Mouse (Mus musculus) liver, adult 2 months (tissue): ENCODE measurements around the gene Hcfc2.

Source experiments
- CTCF ChIP-seq: fragments of 200-500 bp; IDR thresholded peaks from 2 replicates; pipeline ENCODE4 v1.5.1; 2011; ENCODE audit warnings: low read depth, low read length, control low read depth
- POLR2A ChIP-seq: fragments of 200-500 bp; IDR thresholded peaks from 2 replicates; pipeline ENCODE4 v1.6.1; 2011; ENCODE audit warnings: low read length, control low read depth; ENCODE audit not compliant: insufficient read depth; ENCODE audit errors: extremely low read depth

DNA sequence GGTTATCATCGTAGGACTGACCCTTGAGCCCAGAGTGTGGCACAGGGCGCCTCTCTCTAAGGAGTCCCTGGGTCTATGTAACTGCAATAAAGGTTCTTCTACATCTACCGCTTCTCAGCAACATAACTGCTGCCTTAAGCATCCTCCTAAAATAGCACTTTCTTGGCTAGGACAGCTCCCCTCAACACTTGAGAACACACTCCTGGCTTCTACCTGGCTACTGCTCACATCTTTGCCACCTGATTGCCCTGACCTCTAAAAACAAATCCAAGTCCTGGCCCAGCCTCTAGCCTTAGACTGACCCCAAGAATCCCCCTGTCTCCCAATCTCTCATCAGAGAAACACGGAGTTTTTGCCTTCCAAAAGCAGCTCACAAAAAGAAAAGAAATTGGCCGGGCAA is 78.9 kb downstream of the Hcfc2 start:
- TF ChIP-seq CTCF (no peak), POLR2A (no peak)
